Mouse (Mus musculus) thymus, adult 2 months (tissue): ENCODE results near the gene Gab1.

Experiments
- CTCF ChIP-seq: fragments of 200-500 bp; IDR thresholded peaks from 2 replicates; pipeline ENCODE4 v1.5.1; 2012; ENCODE audit warnings: mild to moderate bottlenecking, control low read depth, low read length, moderate library complexity, borderline replicate concordance; ENCODE audit not compliant: control insufficient read depth, poor library complexity, insufficient read depth; ENCODE audit errors: extremely low read depth
- POLR2A ChIP-seq: fragments of 200-500 bp; IDR thresholded peaks from 2 replicates; pipeline ENCODE4 v1.6.1; 2012; ENCODE audit warnings: mild to moderate bottlenecking, low read length, control low read depth, moderate library complexity; ENCODE audit not compliant: control insufficient read depth, poor library complexity, insufficient read depth; ENCODE audit errors: extremely low read depth

DNA sequence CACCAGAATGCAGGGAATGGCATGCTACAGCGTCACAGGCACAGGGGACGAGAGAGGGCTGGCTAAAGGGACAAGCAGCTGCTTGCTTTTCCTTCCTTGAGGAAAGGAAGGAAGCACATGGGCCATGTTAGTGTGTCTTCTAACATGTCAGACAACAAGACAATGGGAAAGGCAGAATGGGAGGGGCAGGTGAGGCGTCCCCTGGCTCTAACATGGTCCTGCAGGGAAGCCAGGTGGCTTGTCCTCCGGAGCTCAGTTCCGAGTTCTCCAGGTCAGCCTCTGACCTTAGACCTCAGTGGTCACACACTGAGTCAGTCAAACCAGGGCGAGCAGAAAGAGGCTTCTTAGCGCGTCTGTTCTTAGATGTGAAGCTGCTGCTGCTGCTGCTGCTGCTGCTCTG, 103.9 kb downstream of the Gab1 start:
- no peak for TF ChIP-seq CTCF
- TF ChIP-seq POLR2A = no peak
